Mouse (Mus musculus) layer of hippocampus, postnatal 14 days (tissue): ENCODE measurements at regions not wholly inside any gene's neighbourhood (a gene's known extent, or its start where the extent isn't known, plus 50 kb on each side); places are given as distances from the start of the nearest gene placed in this dataset.

Experiments used
- DNase-seq, 2 experiments: peaks; one replicate each; pipeline ENCODE4 v3.0.0; 2021 to 2022; ENCODE audit warnings: low spot score in 2 of 2, mixed read lengths in 1 of 2

- DNase-seq: no peak
Observed at GRCm38 (mm10) chr17:4396119-4396518, 598.0 kb upstream of the Arid1b start.

DNA sequence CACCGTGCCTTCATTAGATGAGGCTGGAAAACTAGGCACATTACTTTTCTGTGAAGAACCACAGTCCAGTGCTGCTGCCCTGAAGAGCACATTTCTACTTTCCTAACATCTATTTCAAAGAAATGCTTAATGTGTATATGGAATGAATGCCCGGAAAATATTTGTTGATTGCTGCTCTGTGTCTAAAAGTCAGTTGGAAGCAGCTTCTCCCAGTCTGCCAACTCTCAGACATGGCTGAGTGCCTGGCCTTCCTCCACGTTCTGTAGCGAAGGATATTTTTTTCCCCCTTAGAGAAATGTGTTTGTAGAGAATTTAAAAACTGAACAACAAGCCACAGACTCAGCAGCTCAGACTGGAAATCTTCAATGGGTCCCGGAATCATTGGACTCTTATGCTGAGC, 576.4 kb upstream of the Arid1b start:
- peak in 1 of 2 experiments; percentile 12 for DNase-seq

DNA sequence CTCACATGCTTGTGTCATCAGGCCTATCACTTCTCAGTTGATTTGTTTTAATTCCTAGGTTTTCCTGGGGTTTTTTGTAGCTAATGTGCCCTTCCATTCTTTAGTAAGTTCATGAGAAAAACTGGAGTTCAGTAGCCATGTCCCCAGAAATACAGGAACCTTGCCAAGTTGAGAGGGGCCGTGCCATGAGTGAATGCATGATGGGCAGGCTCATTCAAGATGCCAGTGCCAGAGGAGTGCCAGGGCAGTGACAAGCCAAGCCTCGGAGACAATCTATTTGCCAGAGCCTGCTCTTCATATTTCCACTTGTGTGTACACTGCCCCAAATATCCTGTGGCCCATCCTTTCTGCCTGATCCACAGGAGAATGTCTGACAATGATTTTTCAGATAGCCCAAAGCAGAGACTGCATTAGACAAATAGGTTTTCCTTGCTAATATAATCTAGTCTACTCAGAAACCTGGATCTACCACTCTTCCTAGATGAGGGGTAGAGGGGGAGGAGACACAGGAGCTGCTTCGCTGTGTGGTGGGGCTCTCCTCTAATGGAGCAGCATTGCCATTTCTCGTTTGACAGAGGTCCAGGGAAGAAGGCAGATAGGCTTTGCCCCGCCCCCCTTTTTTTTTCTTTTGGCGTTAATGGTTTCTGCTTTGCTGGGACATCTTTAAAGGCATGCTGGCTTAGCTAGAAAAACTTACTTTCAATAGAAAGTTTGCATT, 569.5 kb upstream of the Arid1b start:
- DNase-seq: peak in 1 of 2 experiments; percentile 18

GRCm38 (mm10) chr17:4425342-4425741, 568.8 kb upstream of the Arid1b start:
- DNase-seq: no peak

GRCm38 (mm10) chr17:4429036-4429435, 565.1 kb upstream of the Arid1b start:
- no peak for DNase-seq

GRCm38 (mm10) chr17:4445606-4446005, 548.5 kb upstream of the Arid1b start:
- DNase-seq: no peak

DNA sequence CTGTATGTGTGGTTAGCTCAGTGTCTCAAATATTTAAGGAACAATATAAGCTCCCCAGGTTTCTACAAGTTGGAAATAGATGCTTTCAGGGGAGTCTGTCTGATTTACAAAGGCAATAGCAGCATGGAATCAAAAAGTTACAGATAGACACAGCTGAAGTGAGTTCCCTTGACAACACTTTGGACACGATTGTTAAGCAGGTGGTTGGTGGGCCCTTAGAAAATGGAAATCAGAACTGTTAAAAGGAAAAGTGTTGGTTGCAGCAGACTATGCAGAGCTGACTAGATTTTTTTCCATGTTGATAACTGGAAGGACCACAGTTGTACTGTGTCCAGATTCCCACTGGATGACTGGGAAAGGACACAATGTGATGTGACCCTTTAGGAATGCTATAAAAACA, 536.6 kb upstream of the Arid1b start:
- DNase-seq: peak; percentile 21 to 81

DNA sequence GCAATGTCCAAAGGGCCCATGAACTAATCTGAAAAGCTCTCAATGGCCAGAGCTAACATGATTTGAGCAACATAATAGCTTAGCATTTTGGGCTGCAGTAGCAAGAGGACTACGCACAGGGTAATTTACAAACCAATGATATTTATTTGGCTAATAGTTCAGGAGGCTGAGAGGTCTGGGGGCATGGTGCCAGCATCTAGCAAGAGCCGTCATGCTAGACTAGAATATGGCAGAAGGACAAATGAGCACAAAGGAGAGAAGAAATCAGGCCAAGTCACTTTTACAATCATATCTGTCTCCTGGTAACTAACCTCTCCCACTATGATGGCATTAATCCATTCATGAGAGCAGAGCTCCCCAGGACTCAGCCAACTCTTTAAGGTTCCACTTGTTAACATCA, 532.6 kb upstream of the Arid1b start:
- no peak for DNase-seq

GRCm38 (mm10) chr17:4464286-4464880, 529.7 kb upstream of the Arid1b start:
- DNase-seq: peak in 1 of 2 experiments; percentile 15

DNA sequence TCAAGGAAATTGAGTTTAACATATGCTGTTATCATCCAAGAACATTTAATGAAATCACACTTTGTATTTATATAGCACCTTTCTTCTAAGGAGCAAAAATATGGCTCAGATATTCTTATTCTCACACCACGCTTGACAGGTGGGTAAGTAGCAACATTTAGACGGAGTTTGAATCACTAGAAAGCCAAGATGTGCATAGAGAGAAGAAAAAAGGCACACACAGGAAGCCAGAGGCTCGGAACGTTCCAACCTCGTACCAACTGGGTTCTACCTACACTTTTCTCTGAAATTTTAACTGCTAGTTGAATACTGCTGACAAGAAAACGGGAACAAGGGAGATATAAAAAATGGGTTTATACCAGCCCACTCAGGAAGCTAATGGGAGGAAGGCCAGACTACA, 528.4 kb upstream of the Arid1b start:
- no peak for DNase-seq

DNA sequence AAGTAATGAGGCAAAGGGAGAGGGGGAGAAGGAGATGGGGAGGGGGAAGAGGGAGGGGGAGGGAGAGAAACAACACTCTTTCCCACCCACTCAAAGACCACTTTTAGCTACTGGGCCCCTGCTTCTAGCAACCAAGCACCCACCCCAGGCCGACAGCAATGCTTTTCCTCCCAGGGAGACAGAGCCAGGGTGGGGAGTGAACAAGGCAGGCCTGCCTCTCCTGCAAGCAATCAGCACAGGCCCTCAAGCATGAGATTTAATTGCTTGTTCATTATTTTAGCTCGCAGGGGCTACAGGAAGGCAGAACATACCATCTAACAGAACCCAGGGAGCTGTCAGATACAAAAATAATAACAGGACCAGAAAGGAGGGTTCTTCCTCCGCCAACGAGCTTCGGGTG, 521.7 kb upstream of the Arid1b start:
- DNase-seq: no peak

- no peak for DNase-seq
Observed at GRCm38 (mm10) chr17:4474350-4474749, 519.8 kb upstream of the Arid1b start.

- no peak for DNase-seq
Observed at GRCm38 (mm10) chr17:4475665-4476064, 518.5 kb upstream of the Arid1b start.

- no peak for DNase-seq
Observed at GRCm38 (mm10) chr17:4494392-4494791, 499.7 kb upstream of the Arid1b start.

GRCm38 (mm10) chr17:4500504-4500903, 493.6 kb upstream of the Arid1b start:
- DNase-seq: no peak

DNA sequence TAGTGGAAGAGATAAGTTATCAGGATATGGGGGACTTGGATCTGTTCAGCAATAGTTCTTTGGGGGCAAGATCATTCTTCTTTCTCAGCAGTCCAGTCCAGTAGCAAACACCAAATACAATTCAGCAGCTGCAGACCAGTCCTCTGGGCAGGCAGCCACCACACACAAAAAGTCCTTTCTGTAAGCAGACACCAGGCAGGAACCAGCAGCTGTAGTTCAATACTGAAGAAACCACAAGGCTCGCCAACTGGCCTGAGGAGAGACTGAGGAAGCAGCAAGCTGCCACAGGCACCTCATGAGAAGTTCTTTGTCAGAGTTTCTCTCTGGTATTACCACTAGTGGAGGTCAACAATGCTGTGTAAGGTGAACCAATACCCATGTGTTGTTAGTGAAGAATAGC, 493.1 kb upstream of the Arid1b start:
- DNase-seq: no peak

DNA sequence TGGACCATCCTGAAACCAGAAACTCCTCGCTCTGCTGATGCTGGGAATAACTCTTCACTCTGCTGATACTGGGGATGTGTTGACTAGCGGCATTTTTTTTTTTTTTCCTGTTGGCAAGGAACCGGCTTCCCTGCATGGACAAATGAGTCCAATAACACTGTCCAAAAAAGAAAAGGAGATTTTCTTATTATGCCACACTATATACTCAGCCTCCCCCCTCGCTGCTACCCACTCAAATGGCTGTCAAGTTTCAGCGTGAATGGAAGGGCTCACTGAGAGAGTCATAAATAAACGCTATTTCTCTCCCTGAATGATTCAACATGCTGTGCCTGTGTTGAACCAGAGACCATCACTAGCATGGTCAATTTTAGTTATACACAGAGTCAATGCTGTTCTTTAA, 489.2 kb upstream of the Arid1b start:
- DNase-seq: no peak

- DNase-seq: no peak
Observed at GRCm38 (mm10) chr17:4509506-4509905, 484.6 kb upstream of the Arid1b start.

GRCm38 (mm10) chr17:4516141-4516540, 478.0 kb upstream of the Arid1b start:
- peak; percentile 37 to 59 for DNase-seq

- DNase-seq: peak; percentile 30 to 45
Observed at GRCm38 (mm10) chr17:4516846-4517245, 477.3 kb upstream of the Arid1b start.

- DNase-seq: no peak
Observed at GRCm38 (mm10) chr17:4521031-4521430, 473.1 kb upstream of the Arid1b start.

DNA sequence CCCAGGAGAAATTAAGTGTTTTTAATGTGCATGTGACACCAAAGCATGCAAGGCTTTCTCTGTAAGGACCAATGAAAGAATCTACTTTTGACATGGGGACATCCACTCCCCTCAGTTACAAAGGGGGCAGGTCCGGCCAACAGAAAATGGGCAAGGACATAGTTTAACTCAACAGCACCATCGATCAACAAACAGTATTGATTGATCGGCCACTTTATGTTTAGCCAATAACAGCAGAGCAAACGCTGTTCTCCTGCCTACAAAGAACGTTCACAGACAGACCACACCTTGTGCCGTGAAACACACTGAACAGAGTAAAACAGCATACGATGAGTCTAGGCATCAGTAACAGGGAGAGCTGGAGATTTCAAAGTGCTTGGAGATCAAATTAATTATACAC, 467.7 kb upstream of the Arid1b start:
- DNase-seq: no peak

DNA sequence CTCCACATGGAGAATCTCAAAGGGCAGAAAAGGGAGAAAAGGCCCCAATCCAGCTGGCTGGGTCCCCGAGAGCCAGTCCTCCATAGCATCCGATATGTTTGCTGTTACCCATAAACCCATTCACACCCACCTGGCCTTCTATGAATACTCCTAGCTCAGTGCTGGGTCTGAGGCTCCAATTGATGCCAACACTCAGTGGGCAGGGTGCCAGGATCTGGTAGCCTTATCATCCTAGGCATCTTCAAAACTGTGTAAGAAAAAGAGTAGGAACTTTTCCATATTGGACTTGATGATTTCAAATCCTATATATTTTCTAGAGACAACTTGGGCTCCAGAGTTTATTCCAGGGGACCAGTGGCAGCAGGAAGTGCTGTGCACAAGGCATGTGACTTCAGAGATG, 462.0 kb upstream of the Arid1b start:
- no peak for DNase-seq
